Mouse (Mus musculus): ENCODE results near the gene Ank.

Ank gene

GRCm38 (mm10) chr15:27548110-27548509 lies 81.6 kb downstream of the Ank start:
- DNase-seq: no peak

- DNase-seq: no peak
Observed at GRCm38 (mm10) chr15:27549071-27549470, 82.6 kb downstream of the Ank start.

DNA sequence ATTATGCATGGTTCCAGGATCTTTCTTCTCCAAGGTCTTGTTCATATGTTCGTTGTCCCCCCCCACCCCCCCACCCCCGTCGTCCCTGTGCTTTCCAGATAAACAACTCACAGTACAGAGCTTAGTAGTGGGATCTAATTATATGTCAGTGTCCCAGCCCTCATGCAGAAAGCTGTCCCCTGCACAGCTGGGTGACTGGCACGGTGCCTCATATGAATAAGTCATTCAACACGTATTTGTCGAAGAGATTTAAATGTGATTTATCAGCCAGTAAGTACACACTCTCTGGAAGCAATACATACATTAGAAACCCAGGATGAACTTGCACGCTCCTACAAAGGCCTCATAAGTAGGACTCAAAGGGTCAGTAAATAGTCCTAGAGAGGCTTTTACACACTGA lies 83.4 kb downstream of the Ank start:
- DNase-seq: no peak

DNA sequence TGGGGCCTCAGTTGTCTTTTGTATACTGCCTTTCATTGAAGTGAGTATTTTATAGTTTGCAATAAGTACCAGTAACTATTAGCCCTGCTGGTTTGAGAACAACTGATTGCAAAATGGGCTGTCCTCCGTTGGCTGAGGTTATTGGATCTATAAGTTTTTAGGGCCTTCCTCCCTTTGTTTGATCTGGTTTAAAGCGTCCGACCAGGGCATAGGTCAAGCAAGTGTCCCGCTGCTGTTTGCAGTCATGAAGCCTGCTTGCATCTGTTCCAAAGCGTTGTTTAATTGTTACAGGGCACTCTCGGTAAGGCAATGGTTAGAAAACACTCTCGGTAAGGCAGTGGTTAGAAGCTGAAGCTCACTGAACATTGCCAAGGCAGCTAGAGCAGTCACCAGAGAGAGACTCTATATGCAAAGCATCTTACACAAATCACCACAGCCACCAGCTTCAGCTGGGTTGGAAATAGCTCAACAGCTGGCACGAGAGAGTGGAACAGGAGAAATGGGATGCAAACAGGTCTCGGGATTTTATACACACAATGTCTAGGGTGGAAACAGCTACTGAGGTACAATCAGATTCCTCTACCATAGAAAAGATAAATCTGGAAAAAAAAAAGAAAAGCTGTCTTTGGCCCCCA lies 84.0 kb downstream of the Ank start:
- DNase-seq: no peak

- no peak for DNase-seq
Observed at GRCm38 (mm10) chr15:27551117-27552114, 84.9 kb downstream of the Ank start.

GRCm38 (mm10) chr15:27552129-27552700 lies 85.7 kb downstream of the Ank start:
- no peak for DNase-seq

DNA sequence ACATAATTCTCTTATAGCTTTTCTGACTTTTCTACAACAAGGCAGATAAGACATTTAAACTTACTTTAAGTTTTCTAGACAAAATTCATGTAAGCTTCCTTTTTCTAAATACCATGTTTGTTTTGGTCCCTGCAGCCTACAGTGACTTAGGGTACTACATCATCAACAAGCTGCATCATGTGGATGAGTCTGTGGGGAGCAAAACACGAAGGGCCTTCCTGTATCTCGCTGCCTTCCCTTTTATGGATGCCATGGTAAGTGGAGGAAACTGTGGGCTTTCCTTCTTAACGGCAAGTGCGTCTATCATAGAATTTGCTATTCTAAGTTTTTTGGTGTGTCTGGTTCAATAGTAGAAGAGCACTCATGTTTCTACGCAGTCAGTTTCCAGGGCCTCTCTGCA lies 87.1 kb downstream of the Ank start:
- DNase-seq: no peak

- no peak for DNase-seq
Observed at GRCm38 (mm10) chr15:27558456-27559147, 92.1 kb downstream of the Ank start.

DNA sequence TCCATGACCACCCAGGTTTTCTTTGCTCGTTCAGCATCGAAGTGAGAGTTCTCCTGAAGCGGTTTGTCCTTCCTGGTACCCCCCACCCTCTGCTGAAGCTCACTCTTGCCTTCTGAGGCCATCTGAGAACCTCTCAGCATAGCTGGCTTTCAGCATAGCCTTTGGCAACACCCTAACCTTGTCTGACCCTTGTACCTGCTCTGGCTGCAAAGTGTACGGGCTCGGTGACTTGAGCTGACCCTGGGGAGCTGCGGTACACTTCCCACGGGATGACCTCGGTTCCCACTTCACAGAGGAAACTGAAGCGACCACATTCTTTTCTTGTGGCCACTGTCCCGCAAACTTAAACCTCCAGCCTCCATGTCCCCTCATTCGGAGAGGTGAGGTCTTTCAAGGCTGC lies 93.8 kb downstream of the Ank start:
- no peak for DNase-seq

GRCm38 (mm10) chr15:27564106-27565100 lies 97.9 kb downstream of the Ank start:
- DNase-seq: no peak

DNA sequence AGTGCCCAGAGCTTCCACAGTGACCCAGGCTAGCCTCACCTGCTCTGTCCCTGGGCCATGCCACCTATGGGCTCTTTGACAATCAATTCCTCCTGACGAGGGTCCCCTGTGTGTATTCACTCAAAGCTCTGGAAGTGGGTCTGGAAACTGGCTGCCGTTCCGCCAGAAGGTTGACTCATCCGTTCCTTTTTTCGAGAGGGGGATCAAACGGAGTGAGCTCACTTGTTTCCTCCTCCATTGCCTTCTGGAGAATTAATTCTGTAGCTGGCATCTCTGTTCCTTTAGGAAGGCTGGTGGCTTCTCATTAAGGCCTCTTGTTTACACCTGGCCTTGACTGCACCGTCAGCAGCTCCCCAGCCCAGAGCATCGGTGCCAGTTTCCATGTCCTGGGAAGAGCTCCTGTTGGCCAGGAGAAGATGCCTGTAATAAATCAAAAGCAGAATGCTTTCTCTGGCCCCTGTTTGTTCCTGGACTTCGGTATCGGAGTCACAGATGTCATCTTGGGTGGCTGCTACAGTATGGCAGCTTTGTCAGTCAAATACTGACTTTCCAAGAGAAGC lies 99.2 kb downstream of the Ank start:
- DNase-seq: no peak

GRCm38 (mm10) chr15:27567356-27567755 lies 100.9 kb downstream of the Ank start:
- DNase-seq: no peak

GRCm38 (mm10) chr15:27568371-27568770 lies 101.9 kb downstream of the Ank start:
- no peak for DNase-seq

DNA sequence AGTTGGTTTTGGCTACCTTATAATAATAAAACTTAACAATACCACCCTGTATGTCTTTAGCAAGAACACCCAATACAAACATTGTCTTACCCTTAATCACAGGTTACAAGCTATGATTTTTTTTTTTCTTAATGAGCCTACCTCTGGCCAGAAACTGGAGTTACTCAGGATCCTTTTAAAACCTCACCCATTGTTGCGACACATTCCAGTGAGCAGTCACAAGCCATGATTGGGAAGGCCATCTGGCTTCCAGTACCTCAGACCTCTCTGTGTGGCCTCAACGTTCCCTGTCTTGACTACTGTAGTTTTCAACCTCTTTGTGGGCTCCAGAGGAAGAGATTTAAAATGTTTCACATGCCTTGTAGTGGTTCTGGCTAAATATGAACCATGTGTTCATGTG lies 103.4 kb downstream of the Ank start:
- no peak for DNase-seq

DNA sequence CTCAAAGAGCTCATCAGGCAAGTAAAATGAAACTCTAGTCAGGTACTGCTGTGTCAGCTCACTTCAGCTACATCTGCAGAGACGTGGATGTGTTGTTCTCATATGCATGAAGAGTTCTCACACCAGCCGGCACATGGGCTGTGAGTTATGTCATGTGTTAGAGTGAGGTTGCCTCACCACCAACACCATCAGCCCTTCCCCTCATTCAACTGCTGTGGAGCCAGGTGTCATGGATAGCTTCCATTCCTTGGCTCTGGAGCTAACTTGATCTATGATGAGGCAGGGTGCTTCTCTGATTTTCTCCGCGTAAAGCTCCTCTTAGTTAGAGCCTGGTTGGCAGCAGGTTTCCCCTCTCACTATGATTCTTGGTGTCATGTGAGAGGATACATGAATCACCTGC lies 103.9 kb downstream of the Ank start:
- DNase-seq: no peak

- DNase-seq: peak; percentile 16
Observed at GRCm38 (mm10) chr15:27571179-27571578, 104.7 kb downstream of the Ank start.

GRCm38 (mm10) chr15:27574992-27575781 lies 108.7 kb downstream of the Ank start:
- no peak for DNase-seq

GRCm38 (mm10) chr15:27575932-27576331 lies 109.5 kb downstream of the Ank start:
- peak; percentile 23 for DNase-seq

DNA sequence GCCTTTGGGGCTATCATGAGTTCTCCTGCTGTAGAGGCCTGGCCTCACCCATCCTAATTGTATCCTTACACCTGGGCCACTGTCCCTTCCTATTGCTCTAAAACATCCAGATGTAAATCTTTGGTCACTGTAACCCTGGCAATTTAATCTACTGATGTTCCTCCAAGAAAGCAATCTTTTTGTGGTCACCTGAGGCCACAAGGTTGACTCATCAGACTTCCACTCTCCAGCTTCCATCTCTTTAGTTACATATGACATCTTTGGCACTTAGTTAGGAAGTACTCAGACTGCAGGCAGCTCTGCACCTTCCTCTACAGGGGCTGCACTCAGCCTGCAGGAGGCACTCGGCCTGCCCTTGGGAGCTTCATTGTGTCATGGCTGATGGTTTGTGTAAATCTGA lies 110.4 kb downstream of the Ank start:
- no peak for DNase-seq

- peak; percentile 12 for DNase-seq
Observed at GRCm38 (mm10) chr15:27577915-27578780, 111.7 kb downstream of the Ank start.

Measured in kidney, adult 11 months (tissue).